Comparison of ENCODE assay signal across 8 mouse cellular contexts in the genomic region with DNA sequence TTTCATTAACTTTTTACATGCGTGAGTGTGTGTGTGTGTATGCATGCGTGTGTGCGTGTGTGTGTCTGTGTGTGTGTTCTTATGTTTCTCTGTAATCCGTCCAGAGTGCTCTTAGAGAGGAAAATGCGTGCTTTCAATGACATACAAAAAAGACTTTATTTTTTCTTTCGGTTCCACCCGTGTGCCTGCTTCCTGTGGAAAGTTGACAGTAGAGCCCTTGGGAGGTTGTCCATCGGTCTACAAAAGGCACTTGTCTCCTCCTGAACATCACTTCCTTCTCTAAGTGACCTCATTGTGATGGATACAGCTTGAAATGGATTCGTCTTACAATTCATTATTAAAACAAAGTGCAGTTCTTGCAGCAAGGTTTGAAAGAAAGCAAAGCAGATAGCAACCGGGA. TPM values are rescaled to one million over a fixed set of nuclear protein-coding genes. Genes with fewer than 3 reads are reported as not detected.
A peak's percentile ranks its signal among the peaks of the same experiment; 100 is the strongest.
DNase-seq lines count a peak whose midpoint lies in the region; ATAC-seq and TF ChIP-seq lines count a peak whose summit lies in the region.

No protein-coding gene starts in this region.

- H3K9ac ChIP-seq in heart, adult 2 months (ENCODE audit: low read depth, low read length): no peak overlapping the region; the same call in 1 of the 2 replicates
- H3K9ac ChIP-seq in lung, postnatal 0 days (replicated peaks; ENCODE audit: low read depth): no peak overlapping the region
- no peak overlapping the region for H3K9ac ChIP-seq in heart, postnatal 0 days (replicated peaks; ENCODE audit: low read depth, low read length)
- no peak overlapping the region for H3K9ac ChIP-seq in neural tube, embryonic 15.5 days (replicated peaks)

- TF ChIP-seq EP300 in heart, adult 2 months (IDR thresholded peaks at IDR 0.05; ENCODE audit: insufficient read depth, low read depth, low read length): no peak
- no peak for TF ChIP-seq EP300 in lung, postnatal 0 days (IDR thresholded peaks at IDR 0.05)
- TF ChIP-seq EP300 in heart, postnatal 0 days (IDR thresholded peaks at IDR 0.05; ENCODE audit: low read depth): no peak

- H3K27ac ChIP-seq in heart, adult 2 months: peak overlapping the region; percentile 56
- H3K27ac ChIP-seq in lung, postnatal 0 days (ENCODE audit: low read length): no peak overlapping the region
- peak overlapping the region; percentile 43 for H3K27ac ChIP-seq in heart, postnatal 0 days (ENCODE audit: low read depth)
- H3K27ac ChIP-seq in neural tube, embryonic 15.5 days (replicated peaks): no peak overlapping the region

- ATAC-seq in lung, postnatal 0 days: no peak
- ATAC-seq in heart, postnatal 0 days (ENCODE audit: insufficient read depth, low read depth): no peak
- ATAC-seq in neural tube, embryonic 15.5 days (ENCODE audit: low FRiP score): no peak

- H3K36me3 ChIP-seq in heart, adult 2 months (ENCODE audit: control insufficient read depth, insufficient read depth, low read length): no peaks in the 10 kb centered on the region
- H3K36me3 ChIP-seq in lung, postnatal 0 days (ENCODE audit: insufficient read depth, low read length): no peaks in the 10 kb centered on the region
- no peaks in the 10 kb centered on the region for H3K36me3 ChIP-seq in heart, postnatal 0 days (replicated peaks; ENCODE audit: control insufficient read depth, insufficient read depth, low read length)
- H3K36me3 ChIP-seq in neural tube, embryonic 15.5 days: no peaks in the 10 kb centered on the region

- TF ChIP-seq POLR2A in heart, adult 2 months (IDR thresholded peaks at IDR 0.05; ENCODE audit: insufficient read depth, low read depth, low read length): no peak
- no peak for TF ChIP-seq POLR2A in lung, adult 2 months (IDR thresholded peaks at IDR 0.05; ENCODE audit: borderline replicate concordance, extremely low read depth, low read depth, low read length)

- whole genome bisulfite sequencing in heart, adult 2 months: 41% methylated on average over 10 of the region's 10 CpGs
- 37% methylated on average over 10 of the region's 10 CpGs for WGBS in lung, postnatal 0 days
- WGBS in lung, adult 2 months: 23% methylated on average over 10 of the region's 10 CpGs
- 52% methylated on average over 10 of the region's 10 CpGs for WGBS in heart, postnatal 0 days
- WGBS in neural tube, embryonic 15.5 days: 65% methylated on average over 10 of the region's 10 CpGs

- H3K79me2 ChIP-seq in heart, adult 2 months (replicated peaks; ENCODE audit: control insufficient read depth, insufficient read depth, low read length): no peaks in the 10 kb centered on the region

- peak overlapping the region; percentile 41 for H3K4me2 ChIP-seq in lung, postnatal 0 days (replicated peaks; ENCODE audit: low read depth, low read length)
- peak overlapping the region; percentile 48 for H3K4me2 ChIP-seq in heart, postnatal 0 days (ENCODE audit: low read depth, low read length)
- H3K4me2 ChIP-seq in neural tube, embryonic 15.5 days: peak overlapping the region; percentile 13

- H3K9me3 ChIP-seq in lung, postnatal 0 days (ENCODE audit: low read length): no peaks in the 10 kb centered on the region
- H3K9me3 ChIP-seq in heart, postnatal 0 days (replicated peaks; ENCODE audit: control insufficient read depth, low read length): no peaks in the 10 kb centered on the region
- H3K9me3 ChIP-seq in neural tube, embryonic 15.5 days (replicated peaks): no peaks in the 10 kb centered on the region

- H3K4me1 ChIP-seq in heart, adult 2 months (ENCODE audit: control insufficient read depth, insufficient read depth, low read length): peaks cover 9% of the 10 kb centered on the region
- H3K4me1 ChIP-seq in lung, postnatal 0 days (ENCODE audit: insufficient read depth, low read depth, low read length): peaks cover 11% of the 10 kb centered on the region; the same call in 1 of the 2 replicates
- H3K4me1 ChIP-seq in lung, adult 2 months (ENCODE audit: control insufficient read depth, insufficient read depth, low read length): peaks cover 7% of the 10 kb centered on the region; the same call in 1 of the 2 replicates
- H3K4me1 ChIP-seq in heart, postnatal 0 days (ENCODE audit: control insufficient read depth, insufficient read depth): 0 out of 2 replicates have a peak, but pooled peaks cover 2% of the 10 kb centered on the region
- H3K4me1 ChIP-seq in neural tube, embryonic 15.5 days: peaks cover 2% of the 10 kb centered on the region; the same call in 1 of the 2 replicates

- H3K4me3 ChIP-seq in heart, adult 2 months: 0 out of 2 replicates have a peak overlapping the region, but pooled peaks have one; percentile 0
- H3K4me3 ChIP-seq in lung, postnatal 0 days (ENCODE audit: low read depth, low read length): peak overlapping the region; percentile 16; the same call in 1 of the 2 replicates
- H3K4me3 ChIP-seq in lung, adult 2 months (replicated peaks; ENCODE audit: extremely low read depth, low read depth, low read length): no peak overlapping the region
- H3K4me3 ChIP-seq in heart, postnatal 0 days (ENCODE audit: low read depth, low read length): peak overlapping the region; percentile 5; the same call in 1 of the 2 replicates
- no peak overlapping the region for H3K4me3 ChIP-seq in neural tube, embryonic 15.5 days (replicated peaks)

- intact Hi-C loops in heart, adult 2 months (cut with DNase I): loop anchor here (2.0 to 5.0 kb wide), 2 partner anchors 220 to 287 kb away; no protein-coding TSS in a partner anchor

- TF ChIP-seq CTCF in heart, adult 2 months (IDR thresholded peaks at IDR 0.05): no peak
- TF ChIP-seq CTCF in lung, postnatal 0 days (IDR thresholded peaks at IDR 0.05): no peak
- no peak for TF ChIP-seq CTCF in lung, adult 2 months (IDR thresholded peaks at IDR 0.05; ENCODE audit: insufficient read depth, low read length)
- TF ChIP-seq CTCF in heart, postnatal 0 days (IDR thresholded peaks at IDR 0.05; ENCODE audit: low read depth): no peak

- H3K27me3 ChIP-seq in heart, adult 2 months (ENCODE audit: control insufficient read depth, insufficient read depth, low read length): no peaks in the 10 kb centered on the region
- no peaks in the 10 kb centered on the region for H3K27me3 ChIP-seq in lung, postnatal 0 days (replicated peaks; ENCODE audit: insufficient read depth, low read length)
- H3K27me3 ChIP-seq in heart, postnatal 0 days (ENCODE audit: control insufficient read depth, insufficient read depth, low read length): peaks cover 5% of the 10 kb centered on the region; the same call in 1 of the 2 replicates
- peaks cover 6% of the 10 kb centered on the region; the same call in 1 of the 2 replicates for H3K27me3 ChIP-seq in neural tube, embryonic 15.5 days (replicated peaks)

- DNase-seq in heart, adult 2 months: no peak
- no peak for DNase-seq in heart, postnatal 4 days
- DNase-seq in lung, postnatal 0 days (ENCODE audit: low spot score): no peak
- DNase-seq in lung, adult 2 months: no peak
- DNase-seq in heart, postnatal 0 days (ENCODE audit: low spot score): no peak
- DNase-seq in yolk sac, embryonic 10.5 days (ENCODE audit: low spot score): no peak
- DNase-seq in urinary bladder, postnatal 36 days (ENCODE audit: low spot score in 2 of 2): no peak

RNA-seq across cellular contexts. Expression of a gene that starts 1.6 kb away (rescaled TPM):
- total RNA-seq in heart, adult 2 months (2021): 10 to 100 TPM; 11.6 to 13.1 TPM
- polyA plus RNA-seq in heart, adult 2 months (2012; rRNA removed): 30.5 and 35.8 TPM in 2 replicates
- total RNA-seq in heart, postnatal 4 days (2021): 10 to 100 TPM; 12.5 to 12.7 TPM
- 25.1 and 26.4 TPM in 2 replicates for polyA plus RNA-seq in lung, postnatal 0 days (2015; fragmentation: Nextera tagmentation; extraction: Ambion mirVana)
- polyA plus RNA-seq in lung, adult 2 months (2012; rRNA removed): 70.0 and 74.4 TPM in 2 replicates
- 30.8 and 33.3 TPM in 2 replicates for total RNA-seq in heart, postnatal 0 days (2014; rRNA removed; ENCODE audit: low replicate concordance)
- polyA plus RNA-seq in heart, postnatal 0 days (2015; fragmentation: Nextera tagmentation; extraction: Ambion mirVana): 15.2 and 16.4 TPM in 2 replicates
- 16.8 and 19.8 TPM in 2 replicates for polyA plus RNA-seq in neural tube, embryonic 15.5 days (2015; fragmentation: Nextera tagmentation; extraction: Ambion mirVana)

Comparison
In these comparisons a context has a peak if more than half of its experiments do, and no peak if none do; other contexts are left out.
1. H3K4me3 ChIP-seq: peak in heart, adult 2 months (single experiment), lung, postnatal 0 days (single experiment) and heart, postnatal 0 days (single experiment); none in lung, adult 2 months (single experiment) and neural tube, embryonic 15.5 days (single experiment).
2. H3K27ac ChIP-seq: peak in heart, adult 2 months (single experiment) and heart, postnatal 0 days (single experiment); none in lung, postnatal 0 days (single experiment) and neural tube, embryonic 15.5 days (single experiment).
3. Peak in every context shown above with its lines, with median percentiles within 50 percentile points of each other: H3K4me2 ChIP-seq.